Mouse (Mus musculus): ENCODE measurements around the gene Olfr99. TPM values are rescaled to one million over a fixed set of nuclear protein-coding genes. Genes with fewer than 3 reads are reported as not detected.

Gene Olfr99
- polyA plus RNA-seq, 1 experiment from 2014 or later: 0.25 TPM

Other genes with a start within 250 kb of the Olfr99 start
- 8.4 and 10.2 TPM in 2 replicates for gene Gabbr1, start 237.5 kb downstream of the Olfr99 start, polyA plus RNA-seq (2014; fragmentation: Nextera tagmentation; extraction: Ambion mirVana)
- 0.12 TPM in 1 of 2 replicates, not detected in the other for gene Olfr90, start 195.0 kb downstream of the Olfr99 start, polyA plus RNA-seq (2014; fragmentation: Nextera tagmentation; extraction: Ambion mirVana)
- gene Olfr91, start 185.2 kb downstream of the Olfr99 start, polyA plus RNA-seq (2014; fragmentation: Nextera tagmentation; extraction: Ambion mirVana): 0.04 TPM in 1 of 2 replicates, not detected in the other
- not detected in 2 replicates for gene Olfr92, start 163.4 kb downstream of the Olfr99 start, polyA plus RNA-seq (2014; fragmentation: Nextera tagmentation; extraction: Ambion mirVana)
- not detected in 2 replicates for gene Olfr93, start 122.0 kb downstream of the Olfr99 start, polyA plus RNA-seq (2014; fragmentation: Nextera tagmentation; extraction: Ambion mirVana)
- 0.22 TPM in 1 of 2 replicates, not detected in the other for gene Ubd, start 89.6 kb downstream of the Olfr99 start, polyA plus RNA-seq (2014; fragmentation: Nextera tagmentation; extraction: Ambion mirVana)
- gene Olfr94, start 82.5 kb downstream of the Olfr99 start, polyA plus RNA-seq (2014; fragmentation: Nextera tagmentation; extraction: Ambion mirVana): 0.10 and 0.21 TPM in 2 replicates
- gene Olfr95, start 70.3 kb downstream of the Olfr99 start, polyA plus RNA-seq (2014; fragmentation: Nextera tagmentation; extraction: Ambion mirVana): not detected in 2 replicates
- gene Olfr96, start 63.3 kb downstream of the Olfr99 start, polyA plus RNA-seq (2014; fragmentation: Nextera tagmentation; extraction: Ambion mirVana): 0.29 TPM in 1 of 2 replicates, not detected in the other
- not detected in 2 replicates for gene Olfr97, start 46.1 kb downstream of the Olfr99 start, polyA plus RNA-seq (2014; fragmentation: Nextera tagmentation; extraction: Ambion mirVana)
- not detected in 2 replicates for gene Olfr98, start 19.7 kb downstream of the Olfr99 start, polyA plus RNA-seq (2014; fragmentation: Nextera tagmentation; extraction: Ambion mirVana)
- gene H2-M3, start 13.2 kb downstream of the Olfr99 start, polyA plus RNA-seq (2014; fragmentation: Nextera tagmentation; extraction: Ambion mirVana): 1.5 and 2.1 TPM in 2 replicates
- not detected in 2 replicates for gene Olfr101, start 20.9 kb upstream of the Olfr99 start, polyA plus RNA-seq (2014; fragmentation: Nextera tagmentation; extraction: Ambion mirVana)
- not detected in 2 replicates for gene Olfr102, start 33.6 kb upstream of the Olfr99 start, polyA plus RNA-seq (2014; fragmentation: Nextera tagmentation; extraction: Ambion mirVana)
- gene Olfr103, start 56.2 kb upstream of the Olfr99 start, polyA plus RNA-seq (2014; fragmentation: Nextera tagmentation; extraction: Ambion mirVana): 0.18 TPM in 1 of 2 replicates, not detected in the other
- gene Olfr104-ps, start 76.1 kb upstream of the Olfr99 start, polyA plus RNA-seq (2014; fragmentation: Nextera tagmentation; extraction: Ambion mirVana): 0.08 TPM in 1 of 2 replicates, not detected in the other
- not detected in 2 replicates for gene Olfr105-ps, start 95.6 kb upstream of the Olfr99 start, polyA plus RNA-seq (2014; fragmentation: Nextera tagmentation; extraction: Ambion mirVana)
- gene Olfr106-ps, start 106.9 kb upstream of the Olfr99 start, polyA plus RNA-seq (2014; fragmentation: Nextera tagmentation; extraction: Ambion mirVana): not detected in 2 replicates
- not detected in 2 replicates for gene Olfr107, start 115.8 kb upstream of the Olfr99 start, polyA plus RNA-seq (2014; fragmentation: Nextera tagmentation; extraction: Ambion mirVana)
- gene Olfr108, start 162.0 kb upstream of the Olfr99 start, polyA plus RNA-seq (2014; fragmentation: Nextera tagmentation; extraction: Ambion mirVana): not detected in 2 replicates
- not detected in 2 replicates for gene Olfr109, start 175.5 kb upstream of the Olfr99 start, polyA plus RNA-seq (2014; fragmentation: Nextera tagmentation; extraction: Ambion mirVana)
- not detected in 2 replicates for gene H2-M2, start 200.1 kb upstream of the Olfr99 start, polyA plus RNA-seq (2014; fragmentation: Nextera tagmentation; extraction: Ambion mirVana)
- 0.12 TPM in 1 of 2 replicates, not detected in the other for gene Olfr110, start 209.0 kb upstream of the Olfr99 start, polyA plus RNA-seq (2014; fragmentation: Nextera tagmentation; extraction: Ambion mirVana)
- not detected in 2 replicates for gene Olfr111, start 224.6 kb upstream of the Olfr99 start, polyA plus RNA-seq (2014; fragmentation: Nextera tagmentation; extraction: Ambion mirVana)